Mouse (Mus musculus) layer of hippocampus, postnatal 25 days (tissue): ENCODE results near the gene Amigo1. TPM values are rescaled to one million over a fixed set of nuclear protein-coding genes. Genes with fewer than 3 reads are reported as not detected.

ENCODE experiments used
- DNase-seq, 2 experiments: peaks; one replicate each; pipeline ENCODE4 v3.0.0; 2022; ENCODE audit warnings: mixed read lengths in 2 of 2, low spot score in 1 of 2; ENCODE audit errors: extremely low spot score in 1 of 2
- total RNA-seq, 2 experiments: library from RNA; stranded (reverse); gene quantifications; 2 replicates each; pipeline ENCODE4 v1.2.3; 2021

Gene Amigo1
- total RNA-seq, 2 experiments from 2014 or later: 66.8 to 67.7 TPM

DNA sequence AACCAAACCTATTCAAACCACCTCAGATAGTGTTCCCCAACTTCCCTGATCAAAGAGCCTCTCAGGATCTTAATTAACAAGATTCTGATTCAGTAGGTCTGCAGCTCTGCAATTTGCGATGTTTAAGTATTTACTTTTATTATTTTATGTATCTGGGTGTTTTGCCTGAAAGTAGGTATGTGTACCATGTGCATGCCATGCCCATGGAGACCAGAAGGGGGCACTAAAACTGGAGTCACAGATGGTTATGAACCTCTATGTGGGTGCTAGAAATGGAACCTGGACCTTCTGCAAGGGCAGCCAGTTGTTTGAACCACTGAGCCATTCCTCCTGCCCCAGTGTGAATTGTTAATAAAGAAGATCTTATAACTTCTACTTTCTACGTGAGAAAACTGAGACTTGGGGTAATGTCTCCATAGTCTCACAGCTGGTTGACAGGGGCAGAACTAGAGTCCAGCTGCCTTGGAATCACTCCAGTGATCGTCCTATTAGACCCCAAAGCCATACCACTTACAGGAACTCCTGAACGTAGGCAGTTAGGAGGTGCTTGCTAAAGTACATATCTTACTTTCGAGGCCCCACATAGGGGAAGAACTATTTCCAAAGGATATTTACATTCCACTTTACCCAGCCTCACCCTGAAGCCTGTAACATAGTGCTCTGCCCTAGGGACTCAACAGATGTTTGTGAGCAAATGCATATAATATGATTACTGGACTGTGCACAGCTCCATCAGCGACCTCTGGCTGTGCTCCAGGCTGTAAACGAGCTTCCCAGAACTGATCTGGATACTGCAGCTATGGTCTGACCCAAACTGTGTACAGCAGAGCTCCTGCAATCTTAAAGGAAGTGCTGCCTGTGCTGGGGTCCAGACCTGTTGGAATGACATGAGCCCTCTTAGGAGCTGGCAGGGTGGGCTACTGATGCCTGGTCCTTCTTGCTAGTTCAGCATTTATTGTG is 7.1 kb upstream of the Amigo1 start:
- no peak for DNase-seq

- DNase-seq: no peak
Measured at GRCm38 (mm10) chr3:108180514-108180913, 5.6 kb upstream of the Amigo1 start.

- DNase-seq: no peak
Measured at GRCm38 (mm10) chr3:108184742-108185141, 1.4 kb upstream of the Amigo1 start.

- no peak for DNase-seq
Measured at GRCm38 (mm10) chr3:108185460-108186097, 556 bp upstream of the Amigo1 start.

DNA sequence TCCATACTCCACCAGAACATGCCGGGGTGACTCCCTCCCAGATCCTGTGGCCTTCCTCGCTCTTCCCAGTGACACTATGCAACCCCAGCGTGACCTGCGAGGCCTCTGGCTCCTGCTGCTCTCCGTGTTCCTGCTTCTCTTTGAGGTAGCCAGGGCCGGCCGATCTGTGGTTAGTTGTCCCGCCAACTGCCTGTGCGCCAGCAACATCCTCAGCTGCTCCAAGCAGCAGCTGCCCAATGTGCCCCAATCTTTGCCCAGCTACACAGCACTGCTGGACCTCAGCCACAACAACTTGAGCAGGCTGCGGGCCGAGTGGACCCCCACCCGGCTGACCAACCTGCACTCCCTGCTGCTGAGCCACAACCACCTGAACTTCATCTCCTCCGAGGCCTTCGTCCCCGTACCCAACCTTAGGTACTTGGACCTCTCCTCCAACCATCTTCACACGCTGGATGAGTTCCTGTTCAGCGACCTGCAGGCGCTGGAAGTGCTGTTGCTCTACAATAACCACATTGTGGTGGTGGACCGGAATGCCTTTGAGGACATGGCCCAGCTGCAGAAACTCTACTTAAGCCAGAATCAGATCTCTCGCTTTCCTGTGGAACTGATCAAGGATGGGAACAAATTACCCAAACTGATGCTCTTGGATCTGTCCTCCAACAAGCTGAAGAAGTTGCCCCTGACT is 1.1 kb downstream of the Amigo1 start:
- DNase-seq: peak in 1 of 2 experiments; percentile 7

DNA sequence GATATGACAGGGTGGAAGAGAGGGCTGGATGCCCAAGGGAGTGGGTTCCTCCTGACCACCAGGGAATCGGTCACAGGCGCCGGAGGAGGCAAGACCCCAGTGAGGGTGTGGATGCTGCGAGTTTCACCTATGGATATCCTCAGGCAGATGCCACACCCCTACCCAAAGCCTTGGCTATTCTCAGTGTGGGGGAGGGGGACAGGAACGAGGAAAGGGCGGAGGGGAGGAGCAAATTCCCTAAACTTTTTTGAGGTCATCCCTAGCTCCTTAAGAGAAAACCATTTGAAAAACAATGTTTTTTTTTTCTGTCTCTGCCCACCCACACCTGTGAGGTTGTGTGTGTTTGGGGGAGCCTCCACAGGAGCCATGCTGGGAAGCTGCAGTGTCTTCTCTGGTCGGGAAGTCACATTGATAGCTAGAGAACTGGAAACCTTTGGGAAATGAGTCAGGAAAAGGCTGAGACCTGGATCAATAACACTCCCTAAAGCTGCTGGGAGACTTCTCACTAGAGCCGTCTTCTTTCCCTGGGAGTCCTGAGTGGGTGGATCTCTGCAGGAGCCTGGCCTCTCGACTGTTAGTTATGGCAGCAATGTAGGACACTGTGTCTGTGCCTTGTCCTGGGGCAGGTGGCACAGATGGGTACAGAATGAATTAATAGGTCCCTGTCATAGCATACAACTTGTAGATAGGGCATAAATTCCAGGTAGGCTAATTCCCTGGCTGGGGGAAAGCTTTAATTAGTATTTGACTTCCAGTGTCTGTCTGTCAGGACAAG is 2.8 kb downstream of the Amigo1 start:
- DNase-seq: peak in 1 of 2 experiments; percentile 5

GRCm38 (mm10) chr3:108189897-108190296 is 3.8 kb downstream of the Amigo1 start:
- DNase-seq: no peak

DNA sequence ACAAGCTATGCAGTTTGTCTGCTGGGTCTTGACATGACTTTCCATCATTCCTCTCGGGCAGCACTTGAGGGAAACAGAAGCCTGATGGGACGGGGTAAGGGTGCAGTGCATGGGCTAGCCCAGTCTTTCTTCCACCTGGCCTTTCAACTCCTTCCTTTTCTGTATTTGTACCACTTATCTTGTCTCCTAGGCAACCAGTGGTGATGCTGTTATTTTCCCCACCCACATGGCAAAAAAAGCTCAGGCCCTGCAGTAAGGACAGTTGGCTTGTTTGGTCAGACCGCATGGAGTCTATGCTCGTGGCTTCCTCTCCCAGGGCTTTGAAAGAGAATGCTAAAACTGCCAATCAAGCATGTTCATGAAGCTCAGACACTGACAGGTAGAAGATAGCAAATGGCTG is 7.6 kb downstream of the Amigo1 start:
- DNase-seq: no peak

GRCm38 (mm10) chr3:108195287-108195686 is 9.2 kb downstream of the Amigo1 start:
- no peak for DNase-seq

GRCm38 (mm10) chr3:108195941-108196590 is 9.9 kb downstream of the Amigo1 start:
- peak in 1 of 2 experiments; percentile 56 for DNase-seq

- DNase-seq: peak; percentile 67 to 68
Measured at GRCm38 (mm10) chr3:108197066-108197497, 10.9 kb downstream of the Amigo1 start.

- no peak for DNase-seq
Measured at GRCm38 (mm10) chr3:108199231-108199630, 13.1 kb downstream of the Amigo1 start.

GRCm38 (mm10) chr3:108200329-108201323 is 14.5 kb downstream of the Amigo1 start, which contains the start of gene Cyb561d1:
TSS of gene Cyb561d1 (minus strand) at chr3:108201212.
- DNase-seq: peak; percentile 76 to 88

- DNase-seq: no peak
Measured at GRCm38 (mm10) chr3:108202506-108202905, 16.4 kb downstream of the Amigo1 start.

DNA sequence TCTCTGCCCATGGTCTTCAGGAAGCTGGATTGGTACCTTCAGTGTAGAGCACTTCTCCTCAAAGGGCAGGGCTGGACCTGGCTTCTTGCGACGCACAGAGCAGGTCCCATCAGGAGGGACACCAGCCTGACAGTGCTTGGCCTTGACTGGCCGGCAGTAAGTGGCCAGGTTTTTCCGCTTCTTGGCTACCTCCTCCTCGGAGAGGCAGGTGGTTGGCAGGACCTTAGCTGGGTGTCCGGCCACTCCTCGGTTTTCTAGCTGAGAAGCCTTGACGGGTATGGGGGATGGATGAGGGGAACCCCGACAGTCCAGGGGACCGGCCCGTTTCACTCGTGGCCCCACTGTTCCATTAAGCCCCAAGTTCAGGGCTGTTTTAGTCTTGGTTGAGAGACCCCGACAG is 17.1 kb downstream of the Amigo1 start:
- DNase-seq: no peak

- peak; percentile 68 to 95 for DNase-seq
Measured at GRCm38 (mm10) chr3:108203621-108204325, 17.6 kb downstream of the Amigo1 start.

- no peak for DNase-seq
Measured at GRCm38 (mm10) chr3:108204470-108204869, 18.3 kb downstream of the Amigo1 start.

- DNase-seq: no peak
Measured at GRCm38 (mm10) chr3:108205601-108206000, 19.5 kb downstream of the Amigo1 start.
